Mouse (Mus musculus) activated CD4-positive, CD25-positive, alpha-beta regulatory T cell, adult 4 months (primary cell): ENCODE results near the gene Mapk3. TPM values are rescaled to one million over a fixed set of nuclear protein-coding genes. Genes with fewer than 3 reads are reported as not detected.

ENCODE experiments used
- ATAC-seq: one replicate; pipeline ENCODE4 v1.8.0; 2017
- polyA plus RNA-seq, 2 experiments: library from polyadenylated mRNA; unstranded; fragments of 100-300 nt; shearing (Covaris generic); gene quantifications; one replicate each; pipeline ENCODE4 v1.2.1; 2017

Mapk3 gene
- polyA plus RNA-seq, 2 experiments from 2014 or later, result 12.7 to 22.3 TPM

GRCm38 (mm10) chr7:126803181-126803580 is 43.8 kb downstream of the Mapk3 start:
- ATAC-seq, result no peak

GRCm38 (mm10) chr7:126803751-126804150 is 44.4 kb downstream of the Mapk3 start:
- ATAC-seq, result no peak

GRCm38 (mm10) chr7:126806956-126807355 is 47.6 kb downstream of the Mapk3 start:
- ATAC-seq, result no peak

- no peak for ATAC-seq
Measured at GRCm38 (mm10) chr7:126807405-126807804, 48.0 kb downstream of the Mapk3 start.

- no peak for ATAC-seq
Measured at GRCm38 (mm10) chr7:126808703-126809455, 49.5 kb downstream of the Mapk3 start.

- no peak for ATAC-seq
Measured at GRCm38 (mm10) chr7:126809723-126810369, 50.4 kb downstream of the Mapk3 start.

Other genes with a start within 250 kb of the Mapk3 start
- 100 to 1,000 TPM; 207 to 260 TPM for gene Eif3c, start 193.2 kb upstream of the Mapk3 start, polyA plus RNA-seq
- gene Apobr, start 174.7 kb upstream of the Mapk3 start, polyA plus RNA-seq, result under 1 TPM; 0.80 to 0.98 TPM
- 10 to 100 TPM; 42.7 to 46.2 TPM for gene Cln3, start 173.8 kb upstream of the Mapk3 start, polyA plus RNA-seq
- not detected for gene Il27, start 164.7 kb upstream of the Mapk3 start, polyA plus RNA-seq
- under 1 TPM in 1 of 2 experiments, not detected in 1; 0.54 TPM for gene Nupr1, start 128.7 kb upstream of the Mapk3 start, polyA plus RNA-seq
- gene Sgf29, start 110.3 kb upstream of the Mapk3 start, polyA plus RNA-seq, result 100 to 1,000 TPM in 1 of 2 experiments, 10 to 100 TPM in 1; 73.9 to 103 TPM
- under 1 TPM in 1 of 2 experiments, not detected in 1; 0.42 TPM for gene Sult1a1, start 83.2 kb upstream of the Mapk3 start, polyA plus RNA-seq
- gene Bola2, start 64.2 kb upstream of the Mapk3 start, polyA plus RNA-seq, result 100 to 1,000 TPM in 1 of 2 experiments, 10 to 100 TPM in 1; 90.0 to 201 TPM
- gene Slx1b, start 63.8 kb upstream of the Mapk3 start, polyA plus RNA-seq, result 10 to 100 TPM in 1 of 2 experiments, 1 to 10 TPM in 1; 9.7 to 10.0 TPM
- 1,000 to 10,000 TPM; 2,153 to 2,681 TPM for gene Coro1a, start 51.8 kb upstream of the Mapk3 start, polyA plus RNA-seq
- gene Gdpd3, start 6.7 kb downstream of the Mapk3 start, polyA plus RNA-seq, result 100 to 1,000 TPM; 144 to 253 TPM
- 100 to 1,000 TPM; 101 to 105 TPM for gene Ypel3, start 17.4 kb downstream of the Mapk3 start, polyA plus RNA-seq
- 1 to 10 TPM; 2.7 to 2.8 TPM for gene Tbx6, start 21.9 kb downstream of the Mapk3 start, polyA plus RNA-seq
- gene Ppp4c, start 32.9 kb downstream of the Mapk3 start, polyA plus RNA-seq, result 100 to 1,000 TPM; 133 to 149 TPM
- gene Fam57b, start 38.1 kb downstream of the Mapk3 start, polyA plus RNA-seq, result not detected
- not detected for gene 4930451I11Rik, start 72.0 kb downstream of the Mapk3 start, polyA plus RNA-seq
- gene Doc2a, start 87.8 kb downstream of the Mapk3 start, polyA plus RNA-seq, result not detected
- 10 to 100 TPM; 10.5 to 18.4 TPM for gene Hirip3, start 102.4 kb downstream of the Mapk3 start, polyA plus RNA-seq
- gene Ino80e, start 102.8 kb downstream of the Mapk3 start, polyA plus RNA-seq, result 10 to 100 TPM; 54.8 to 82.2 TPM
- gene Taok2, start 125.1 kb downstream of the Mapk3 start, polyA plus RNA-seq, result 10 to 100 TPM; 16.8 to 19.5 TPM
- gene Tmem219, start 163.3 kb downstream of the Mapk3 start, polyA plus RNA-seq, result 10 to 100 TPM; 43.7 to 56.1 TPM
- 1 to 10 TPM; 7.7 to 8.4 TPM for gene Kctd13, start 169.3 kb downstream of the Mapk3 start, polyA plus RNA-seq
- gene Asphd1, start 190.0 kb downstream of the Mapk3 start, polyA plus RNA-seq, result under 1 TPM in 1 of 2 experiments, not detected in 1; 0.46 TPM
- under 1 TPM; 0.17 to 0.58 TPM for gene Sez6l2, start 191.0 kb downstream of the Mapk3 start, polyA plus RNA-seq
- gene Cdipt, start 216.3 kb downstream of the Mapk3 start, polyA plus RNA-seq, result 100 to 1,000 TPM; 119 to 136 TPM
- 1 to 10 TPM in 1 of 2 experiments, under 1 TPM in 1; 0.37 to 1.5 TPM for gene Cdiptos, start 216.5 kb downstream of the Mapk3 start, polyA plus RNA-seq